Mouse (Mus musculus): Measurements from ENCODE around the gene Lin28b. TPM values are rescaled to one million over a fixed set of nuclear protein-coding genes. Genes with fewer than 3 reads are reported as not detected.
"Not testable (repeated sequence)": the region's sequence is repeated elsewhere in the genome, so short reads cannot be mapped to it uniquely, and the experiment has no call there.

Gene Lin28b
- total RNA-seq, 2 experiments from 2014 or later = not detected

DNA sequence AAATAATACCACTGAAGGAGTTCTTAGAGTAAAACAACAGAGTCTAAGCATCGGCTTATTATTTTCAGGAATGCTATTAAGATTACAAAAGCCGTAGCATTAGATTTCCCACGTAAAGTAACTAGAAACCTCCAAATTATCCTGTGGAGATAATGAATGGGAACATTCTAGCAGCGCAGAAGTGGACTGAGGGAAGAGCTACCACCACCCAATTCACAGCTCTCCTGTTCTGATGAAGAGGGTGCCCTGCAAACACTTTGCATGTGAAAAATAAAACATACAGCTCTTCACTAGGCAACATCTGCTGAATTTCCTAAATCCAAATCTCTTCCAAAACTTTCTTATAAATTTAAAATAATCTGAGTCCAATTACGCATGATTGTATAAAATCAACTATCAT lies 74.1 kb downstream of the Lin28b start:
- no peak for DNase-seq (ENCODE audit: low spot score in 2 of 2)

DNA sequence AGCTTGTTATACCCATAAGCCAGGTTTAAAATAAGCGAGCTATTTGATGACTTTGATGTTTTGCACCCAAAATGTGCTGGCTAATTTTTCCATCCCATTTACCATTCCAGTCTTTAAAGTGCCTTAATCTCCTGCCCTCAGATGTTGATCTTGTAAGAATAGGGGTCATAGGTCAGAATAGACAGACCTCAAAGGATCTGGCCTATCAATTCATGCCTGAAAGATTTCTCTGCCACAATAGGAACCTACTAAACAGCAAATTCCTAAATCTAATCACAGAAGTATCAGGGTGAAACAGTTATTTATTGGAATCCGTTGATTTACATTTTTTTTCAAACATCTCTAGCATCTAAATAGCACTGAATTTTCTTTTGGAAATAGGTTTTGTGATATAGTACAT lies 74.5 kb downstream of the Lin28b start:
- no peak for DNase-seq (ENCODE audit: low spot score in 2 of 2)

DNA sequence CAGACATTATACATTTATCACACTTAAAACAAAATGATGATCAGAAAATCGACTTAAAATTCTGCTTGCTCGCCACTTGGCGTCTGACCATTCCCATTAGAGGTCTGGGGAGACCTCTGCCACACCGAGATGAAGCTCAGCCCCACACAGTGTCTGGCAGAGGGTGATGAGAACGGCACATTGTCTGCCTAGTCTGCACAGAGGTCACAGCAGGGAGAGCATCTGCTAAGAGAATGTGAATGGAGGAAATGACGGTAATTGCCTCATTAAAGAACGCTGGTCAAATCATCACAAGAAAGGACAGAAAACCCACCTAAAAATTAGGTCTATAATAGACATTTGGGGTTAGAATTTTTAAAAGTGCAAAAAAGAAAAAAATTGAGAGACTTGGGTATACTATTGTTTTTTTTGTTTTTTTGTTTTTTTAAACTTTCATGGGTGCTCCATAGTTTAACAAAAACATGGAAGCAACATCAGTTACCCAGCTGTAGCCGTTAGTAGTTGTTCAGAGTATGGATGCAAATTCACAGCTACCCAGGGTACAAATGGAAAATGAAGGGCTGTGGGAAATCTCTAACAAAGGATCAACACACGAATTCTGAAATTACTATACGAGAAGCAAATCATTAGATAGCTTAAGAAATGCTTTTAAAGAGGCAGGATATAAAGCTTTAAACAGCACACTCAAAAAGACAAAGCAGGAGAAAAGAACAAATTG lies 75.4 kb downstream of the Lin28b start:
- no peak for DNase-seq (ENCODE audit: low spot score in 2 of 2)

DNA sequence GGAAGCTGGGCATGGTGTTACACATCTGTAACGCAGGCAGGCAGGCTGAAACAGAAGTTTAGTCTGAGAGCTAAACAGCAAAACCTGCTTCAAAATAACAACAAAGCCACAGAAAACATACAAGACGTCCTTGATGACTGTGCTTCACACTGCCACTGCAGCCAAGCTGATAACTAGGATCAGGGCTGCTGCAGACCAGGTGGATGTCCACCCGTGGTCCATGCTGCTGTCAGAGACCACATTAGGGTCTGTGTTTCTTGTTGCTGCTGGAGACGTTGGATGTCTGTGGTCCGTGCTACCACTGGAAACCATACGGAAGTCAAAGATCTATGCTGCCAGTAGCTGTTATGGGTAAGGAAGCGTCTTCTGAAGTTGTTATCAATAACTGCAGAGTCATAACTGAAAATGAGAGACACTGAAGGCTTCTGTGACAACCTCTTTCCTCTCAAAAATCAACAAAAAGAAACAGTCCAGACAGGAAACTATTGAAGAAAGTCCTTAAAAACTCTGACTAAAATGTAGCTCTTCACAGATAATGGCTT lies 86.4 kb downstream of the Lin28b start:
- DNase-seq (ENCODE audit: low spot score in 2 of 2) = no peak

DNA sequence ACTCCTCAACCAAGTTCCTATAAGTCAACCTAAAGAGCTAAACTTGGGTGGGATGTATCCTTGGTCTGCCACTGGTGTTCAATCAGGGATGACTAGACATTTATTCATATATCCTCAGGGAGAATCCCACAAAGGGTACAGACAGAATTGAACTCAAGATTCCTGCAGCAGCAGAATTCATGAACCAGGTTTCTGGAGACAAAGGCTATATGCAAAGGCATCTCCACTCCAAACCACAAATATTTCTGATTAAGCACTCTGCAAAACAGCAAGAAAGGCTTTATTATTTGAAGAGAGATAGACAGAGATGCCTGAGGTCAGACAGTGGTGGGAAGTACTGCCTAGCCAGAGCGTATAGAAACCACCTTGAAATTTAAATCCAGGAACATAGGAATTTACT lies 88.0 kb downstream of the Lin28b start:
- no peak for DNase-seq (ENCODE audit: low spot score in 2 of 2)

DNA sequence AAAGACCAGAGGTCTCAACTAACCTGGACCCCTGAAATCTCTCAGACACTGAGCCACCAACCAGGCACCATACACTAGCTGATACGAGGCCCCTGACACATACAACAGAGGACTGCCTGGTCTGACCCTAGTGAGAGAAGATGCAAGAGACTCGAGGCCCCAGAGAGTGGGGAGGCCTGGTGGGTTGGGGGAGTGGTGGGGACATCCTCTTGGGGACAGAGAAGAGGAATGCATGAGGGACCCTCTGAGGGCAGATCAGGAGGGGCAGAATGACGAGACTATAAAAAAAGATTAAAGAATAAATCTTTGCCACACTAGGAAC lies 103.6 kb downstream of the Lin28b start:
- DNase-seq (ENCODE audit: low spot score in 2 of 2) = no peak

DNA sequence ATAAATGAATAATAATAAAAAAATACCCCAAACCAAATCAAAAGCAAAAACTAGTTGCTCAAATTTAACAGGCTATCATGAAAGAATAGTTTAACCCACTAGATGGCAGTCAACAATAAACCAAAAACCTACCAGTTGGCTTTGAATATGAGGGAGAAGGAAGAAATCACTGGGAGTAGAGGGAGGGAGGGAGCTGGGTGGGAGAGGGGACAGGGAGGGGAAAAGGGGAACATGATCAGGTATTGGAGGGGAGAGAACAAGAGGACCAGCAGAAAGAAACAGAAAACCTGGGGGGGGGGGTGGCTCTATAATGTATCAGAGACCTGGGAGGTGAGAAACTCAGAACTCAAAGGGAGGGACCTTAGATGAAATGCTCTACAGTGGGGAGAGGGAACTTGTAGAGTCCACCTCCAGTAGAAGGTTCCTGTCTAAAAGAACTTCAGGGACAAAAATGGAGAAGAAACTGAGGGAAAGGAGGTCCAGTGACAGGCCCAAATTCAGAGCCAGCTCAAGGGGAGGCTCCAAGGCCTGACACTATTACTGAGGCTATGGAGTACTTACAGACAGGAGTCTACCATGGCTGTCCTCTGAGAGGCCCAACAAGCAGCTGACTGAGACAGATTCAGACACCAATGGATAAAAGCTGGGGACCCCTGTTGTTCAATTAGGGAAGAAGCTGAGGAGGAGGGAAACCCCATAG lies 104.1 kb downstream of the Lin28b start:
- DNase-seq (ENCODE audit: low spot score in 2 of 2) = no peak

DNA sequence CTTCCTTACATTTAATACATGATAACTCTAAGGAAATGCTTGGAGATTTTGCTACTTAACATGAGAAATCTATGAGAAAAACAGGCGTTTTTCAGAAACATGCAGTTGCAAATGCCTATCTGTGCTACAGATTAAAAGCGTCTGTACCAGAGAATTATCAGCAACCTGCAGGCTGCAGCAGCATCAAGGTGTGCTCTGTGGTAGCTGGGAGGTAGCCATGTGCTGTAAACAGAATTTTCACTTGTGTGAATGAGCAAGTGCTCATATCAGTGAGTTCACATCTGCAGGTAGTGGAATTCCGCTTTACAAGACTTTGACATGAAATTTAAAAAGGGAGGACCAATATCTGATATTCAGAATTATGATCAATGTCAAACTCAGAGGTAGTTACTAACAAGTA lies 107.9 kb downstream of the Lin28b start:
- no peak for DNase-seq (ENCODE audit: low spot score in 2 of 2)

DNA sequence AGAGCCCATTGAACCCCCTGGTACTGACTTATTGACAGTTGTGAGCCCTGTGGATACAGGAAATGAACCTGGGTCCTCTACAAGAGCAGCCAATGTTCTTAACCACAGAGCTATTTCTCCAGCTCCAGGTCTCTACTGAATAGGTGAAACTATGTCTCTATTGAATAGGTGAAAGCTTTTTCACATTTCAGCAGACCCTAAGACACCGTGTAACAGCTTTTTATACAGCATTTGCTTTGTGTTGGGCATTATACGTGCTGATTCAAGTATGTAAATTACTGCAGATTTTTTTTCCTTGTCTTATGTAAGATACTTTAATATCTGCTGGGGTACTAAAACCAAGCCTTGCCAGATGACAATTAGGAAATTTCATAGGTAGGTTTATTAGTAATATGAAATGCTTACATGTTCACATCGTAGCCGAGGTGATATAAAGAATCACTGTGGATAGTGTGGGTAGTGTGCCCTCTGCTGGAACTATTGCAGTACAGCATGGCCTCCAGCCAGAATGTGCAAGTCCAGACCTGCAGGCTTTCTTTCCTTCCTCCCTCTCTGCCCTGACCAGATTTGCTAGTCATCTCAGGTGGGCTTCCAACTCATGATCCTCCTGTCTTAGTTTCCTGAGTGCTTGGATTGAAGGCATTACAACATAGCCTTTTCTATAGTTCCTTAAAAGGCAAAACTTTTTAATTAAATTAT lies 113.1 kb downstream of the Lin28b start:
- DNase-seq (ENCODE audit: low spot score in 2 of 2) = peak; percentile 23 to 55

DNA sequence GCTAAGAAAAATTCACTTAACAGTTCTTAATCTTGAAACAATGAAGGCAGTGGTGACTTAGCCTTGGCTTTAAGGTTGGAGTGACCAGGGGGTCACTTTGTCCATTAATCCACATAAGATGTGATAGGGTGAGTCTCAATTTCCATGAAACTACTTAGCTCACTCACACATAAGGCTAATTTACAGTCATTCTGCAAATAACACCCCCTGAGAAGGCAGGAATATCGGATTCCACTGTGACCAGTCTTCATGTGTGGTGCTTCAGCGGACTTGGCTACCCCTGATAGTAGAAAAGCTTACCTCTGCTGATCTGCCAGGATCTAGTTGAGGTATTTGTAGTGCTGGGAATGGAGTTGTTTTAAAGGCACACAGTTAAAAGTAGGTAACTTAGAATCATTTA lies 115.7 kb downstream of the Lin28b start:
- DNase-seq (ENCODE audit: low spot score in 2 of 2) = no peak

DNA sequence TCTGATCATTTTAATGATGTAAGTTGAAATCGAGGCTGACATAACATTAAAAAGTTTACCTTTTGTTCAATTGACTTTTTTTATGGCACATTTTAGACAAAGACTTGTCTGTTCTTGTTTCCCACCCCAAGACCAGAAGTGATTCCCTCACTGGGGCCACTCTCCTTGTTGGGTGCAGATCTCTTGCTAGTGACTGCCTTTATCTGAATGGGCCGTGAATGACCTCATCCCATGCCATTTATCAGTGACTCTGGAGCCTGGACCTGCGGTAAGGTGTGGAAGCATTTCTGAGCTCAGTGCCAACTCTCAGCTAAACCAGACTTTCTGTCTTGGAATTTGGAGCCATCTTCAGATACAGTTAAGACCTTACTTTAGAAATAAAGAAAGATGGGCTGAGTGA lies 116.6 kb downstream of the Lin28b start:
- DNase-seq (ENCODE audit: low spot score in 2 of 2) = no peak

DNA sequence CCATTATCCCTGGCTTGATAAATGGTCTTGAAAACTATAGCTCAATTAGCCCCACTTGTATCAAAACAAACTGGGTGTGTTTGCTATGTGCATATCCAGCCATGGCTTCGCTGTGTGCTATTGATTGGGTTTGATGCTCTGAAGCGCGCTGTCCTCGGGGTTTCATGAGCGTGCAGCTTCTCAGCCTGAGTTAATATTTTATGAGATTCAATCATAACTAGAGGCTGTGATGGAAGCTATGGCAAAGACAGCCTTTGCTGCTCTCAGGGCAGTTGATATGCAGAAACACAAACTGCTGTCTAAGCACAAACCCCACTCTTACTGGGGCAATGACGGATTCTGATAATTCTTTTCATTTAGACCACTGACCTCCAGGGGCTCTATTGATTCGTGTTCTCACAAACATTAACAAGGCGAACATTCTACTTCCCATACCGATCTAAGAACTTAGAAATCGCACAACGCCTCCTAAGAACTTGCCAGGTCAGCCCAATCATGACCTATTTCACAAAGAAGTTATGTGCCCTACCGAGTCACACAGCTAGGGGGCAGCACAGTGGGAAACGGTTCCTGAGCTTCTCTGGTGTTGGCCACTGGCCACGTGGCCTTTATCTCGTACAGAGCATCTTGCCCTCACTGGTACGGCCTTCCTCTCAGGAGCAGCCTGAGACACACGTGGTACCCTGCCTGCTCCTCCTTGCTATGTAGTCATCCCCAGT lies 119.0 kb downstream of the Lin28b start:
- DNase-seq (ENCODE audit: low spot score in 2 of 2) = no peak

DNA sequence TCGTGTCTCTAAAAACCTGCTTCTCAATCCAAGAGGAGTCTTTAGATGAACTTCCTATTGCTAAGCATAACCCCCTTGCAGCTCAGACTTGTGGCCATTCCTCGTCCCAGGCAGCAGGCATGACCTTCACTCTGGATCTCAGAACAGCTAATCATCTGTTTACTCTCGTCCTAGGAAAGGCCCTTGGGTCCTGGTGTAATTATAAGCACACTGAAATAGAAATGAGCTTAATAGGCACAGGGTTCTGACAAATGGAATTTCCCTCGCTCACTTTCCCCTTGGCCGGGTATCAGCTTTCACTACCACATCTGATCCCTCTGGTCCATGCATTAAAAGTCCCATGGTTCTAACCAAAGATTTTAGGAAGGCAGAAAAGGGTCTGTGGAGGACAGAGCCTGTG lies 122.8 kb downstream of the Lin28b start:
- no peak for DNase-seq (ENCODE audit: low spot score in 2 of 2)

DNA sequence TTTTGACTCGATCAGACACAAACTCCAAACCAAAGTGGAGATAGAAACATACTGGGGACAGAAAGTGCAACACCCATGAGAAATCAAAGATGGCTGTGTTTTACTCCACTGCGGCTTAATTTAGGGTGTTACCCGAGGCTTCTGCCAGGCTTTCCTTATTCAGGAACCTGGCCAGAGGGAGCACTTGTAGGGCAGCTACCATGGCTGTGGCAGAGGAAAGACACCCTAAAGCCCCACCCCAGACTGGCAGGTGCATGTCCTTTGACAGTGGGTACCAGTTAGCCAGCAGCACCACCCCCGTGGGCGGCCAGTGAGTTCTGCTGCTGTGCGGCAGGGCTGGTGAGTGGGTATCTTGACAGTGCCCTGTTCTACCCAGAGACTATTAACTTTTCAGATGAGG lies 130.1 kb downstream of the Lin28b start:
- DNase-seq (ENCODE audit: low spot score in 2 of 2) = no peak

DNA sequence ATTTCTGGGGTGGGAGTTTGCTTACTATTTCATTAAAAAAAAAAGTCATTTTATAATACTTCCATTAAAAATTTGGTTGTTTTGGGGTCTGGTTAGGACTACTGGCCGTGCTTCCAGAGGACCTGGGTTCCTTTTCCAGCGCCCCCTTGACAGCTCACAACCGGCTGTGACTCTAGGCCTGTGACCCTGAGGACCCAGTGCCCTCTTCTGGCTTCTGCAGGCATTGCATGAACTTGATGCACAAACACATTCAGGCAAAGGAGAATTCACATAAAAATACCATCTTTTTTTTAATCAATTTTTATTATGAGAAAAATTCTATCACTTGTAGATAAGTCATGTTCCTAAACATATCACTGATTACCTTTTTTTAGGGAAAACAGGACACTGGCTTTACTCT lies 138.1 kb downstream of the Lin28b start:
- DNase-seq (ENCODE audit: low spot score in 2 of 2) = not testable (repeated sequence)

DNA sequence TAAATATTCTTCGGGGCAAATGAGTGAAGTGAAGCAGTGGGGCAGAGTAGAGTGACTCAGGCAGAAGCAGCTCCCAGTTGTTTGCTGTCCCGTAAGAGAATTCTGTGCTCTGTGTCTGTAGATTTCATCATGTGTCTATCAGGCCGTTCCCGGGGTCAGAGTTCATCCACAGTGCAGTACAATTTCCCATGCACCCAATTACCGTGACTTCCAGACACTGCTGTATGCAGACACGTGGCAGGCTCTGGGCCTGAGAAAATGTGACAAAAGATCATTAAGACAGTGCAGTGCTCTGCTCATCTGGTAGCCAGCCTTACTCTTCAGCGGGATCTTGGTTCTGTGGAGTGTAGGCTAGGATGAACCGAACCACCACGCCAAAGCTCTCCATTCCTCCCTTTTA lies 141.0 kb downstream of the Lin28b start:
- DNase-seq (ENCODE audit: low spot score in 2 of 2) = no peak

DNA sequence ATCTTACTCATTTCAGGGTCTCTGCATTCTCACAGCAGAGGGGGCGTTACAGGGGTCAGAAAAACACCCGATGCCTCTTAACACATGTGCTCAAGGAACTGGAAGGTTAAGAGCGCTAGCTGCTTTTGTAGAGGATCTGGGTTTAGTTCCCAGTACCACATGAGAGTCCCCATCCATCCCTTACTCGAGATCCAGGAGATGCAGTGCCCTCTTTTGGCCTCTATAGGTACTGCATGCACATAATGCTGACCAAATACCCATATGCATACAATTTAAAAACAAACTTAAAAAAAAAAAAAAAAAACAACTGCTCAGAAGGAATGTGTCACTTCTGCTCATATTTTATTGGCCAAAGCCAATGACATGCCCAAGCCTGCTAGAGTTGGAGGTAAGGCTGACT lies 141.8 kb downstream of the Lin28b start:
- no peak for DNase-seq (ENCODE audit: low spot score in 2 of 2)

DNA sequence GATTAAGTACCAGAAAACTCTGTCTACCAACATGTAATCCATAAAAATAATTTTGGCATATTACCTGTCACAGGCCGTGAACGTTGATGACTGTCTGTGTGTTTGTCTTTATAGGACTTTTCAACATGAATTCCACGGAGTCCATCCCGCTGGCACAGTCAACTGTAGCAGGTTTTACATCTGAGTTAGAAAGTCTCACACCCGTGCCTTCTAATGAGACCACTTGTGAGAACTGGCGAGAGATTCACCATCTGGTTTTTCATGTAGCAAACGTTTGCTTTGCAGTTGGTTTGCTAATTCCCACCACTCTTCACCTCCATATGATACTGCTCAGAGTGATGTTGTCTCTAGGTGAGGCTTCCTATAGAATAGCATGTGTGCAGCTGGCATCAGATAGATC lies 147.1 kb downstream of the Lin28b start:
- DNase-seq (ENCODE audit: low spot score in 2 of 2) = no peak

DNA sequence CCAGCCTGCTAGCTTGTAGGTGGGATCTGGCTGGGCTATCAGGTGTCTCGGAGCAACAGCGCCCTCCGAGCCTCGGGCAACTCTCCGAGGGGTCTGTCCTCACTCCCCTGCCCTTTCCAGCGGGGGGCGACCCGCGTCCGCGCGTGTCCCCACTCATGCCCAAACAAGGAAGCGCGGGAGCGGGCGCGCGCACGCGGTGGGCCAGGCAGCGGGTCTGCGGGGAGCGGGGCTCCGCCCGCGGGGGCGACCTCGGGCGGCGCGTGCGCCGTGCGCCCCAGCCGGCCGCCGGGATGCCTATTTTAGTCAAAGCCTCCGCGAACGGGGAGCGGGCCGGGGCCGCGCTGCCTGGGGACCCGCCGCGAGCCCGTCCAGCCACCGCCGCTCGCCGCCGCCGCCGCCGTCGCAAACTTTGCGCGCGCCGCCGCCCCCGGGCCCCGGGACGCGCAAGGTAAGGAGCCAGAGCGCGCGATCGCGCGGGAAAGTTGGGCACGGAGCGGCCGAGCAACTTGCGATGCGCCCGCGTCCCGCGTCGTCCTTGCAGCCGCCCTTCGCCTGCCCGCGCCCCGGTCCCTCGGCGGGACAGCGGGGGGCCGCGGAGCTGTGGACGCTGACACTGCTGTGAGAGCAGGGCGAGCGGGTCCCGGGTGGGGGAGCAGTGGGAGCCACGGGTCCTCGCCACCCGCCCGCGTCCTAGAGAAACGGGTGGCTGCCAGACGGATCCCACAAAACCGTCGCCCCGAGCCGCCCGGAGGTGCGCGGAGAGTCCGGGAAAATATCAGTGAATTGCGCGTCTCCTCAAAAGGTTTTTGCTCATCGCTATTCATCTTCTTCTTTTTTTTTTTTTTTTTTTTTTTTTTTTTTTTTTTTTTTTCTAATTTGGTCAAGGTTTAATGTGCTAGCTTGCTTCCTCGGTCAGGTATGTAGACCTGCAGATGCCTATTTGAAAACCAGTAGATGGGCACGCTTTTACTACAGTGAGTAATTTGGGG lies 150.5 kb downstream of the Lin28b start, which contains the start of gene Bves:
Gene Bves, plus strand, starts transcription at position 339 of the 989 bp plus-strand sequence.
- peak; percentile 34 to 57 for DNase-seq (ENCODE audit: low spot score in 2 of 2)

DNA sequence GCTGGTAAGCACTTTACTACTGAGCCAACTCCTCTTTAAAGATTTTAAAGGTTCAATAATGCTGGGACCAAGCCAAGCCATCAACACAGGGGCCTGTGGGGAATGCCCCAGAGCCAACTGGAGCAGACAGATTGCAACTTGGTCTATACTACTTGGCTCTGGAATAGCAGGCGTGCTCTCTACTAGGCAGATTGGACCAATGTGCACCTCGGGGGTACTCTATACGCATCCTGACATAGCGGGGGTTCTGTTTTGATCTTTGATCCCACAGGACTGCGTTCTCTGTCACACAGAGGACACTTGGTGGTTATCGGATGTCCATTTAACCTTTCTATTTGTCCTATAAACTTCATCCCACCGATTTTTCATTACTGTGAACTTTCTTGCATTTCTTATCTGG lies 151.3 kb downstream of the Lin28b start:
- DNase-seq (ENCODE audit: low spot score in 2 of 2) = no peak
